Mouse (Mus musculus): ENCODE results near the gene Slc4a1. TPM values are rescaled to one million over a fixed set of nuclear protein-coding genes. Genes with fewer than 3 reads are reported as not detected.

The Slc4a1 gene
- total RNA-seq, 2 experiments from 2014 or later = 26.6 to 64.2 TPM

- DNase-seq = no peak
These were observed 44.1 kb downstream of the Slc4a1 start for GRCm38 (mm10) chr11:102321931-102322330.

- peak; percentile 85 for DNase-seq
These were observed 45.4 kb downstream of the Slc4a1 start for GRCm38 (mm10) chr11:102320686-102321005.

- peak; percentile 93 for DNase-seq
These were observed 45.9 kb downstream of the Slc4a1 start for GRCm38 (mm10) chr11:102319941-102320685.

- peak; percentile 88 for DNase-seq
These were observed 46.6 kb downstream of the Slc4a1 start, which contains the start of gene Ubtf for GRCm38 (mm10) chr11:102319410-102319792. Ubtf (minus strand) TSS chr11:102319742.

GRCm38 (mm10) chr11:102318576-102319409, 47.2 kb downstream of the Slc4a1 start:
- peak; percentile 71 for DNase-seq

GRCm38 (mm10) chr11:102317901-102318575, 48.0 kb downstream of the Slc4a1 start:
- DNase-seq = peak; percentile 87

GRCm38 (mm10) chr11:102317298-102317900, 48.6 kb downstream of the Slc4a1 start:
- DNase-seq = peak; percentile 69

- peak; percentile 96 for DNase-seq
These were observed 49.3 kb downstream of the Slc4a1 start for GRCm38 (mm10) chr11:102316572-102317297.

GRCm38 (mm10) chr11:102315690-102316571, 50.1 kb downstream of the Slc4a1 start:
- DNase-seq = no peak

GRCm38 (mm10) chr11:102314321-102314720, 51.7 kb downstream of the Slc4a1 start:
- DNase-seq = no peak

GRCm38 (mm10) chr11:102312586-102312985, 53.4 kb downstream of the Slc4a1 start:
- DNase-seq = no peak

- no peak for DNase-seq
These were observed 54.0 kb downstream of the Slc4a1 start for GRCm38 (mm10) chr11:102311966-102312365.

GRCm38 (mm10) chr11:102310768-102311695, 55.0 kb downstream of the Slc4a1 start:
- no peak for DNase-seq

- DNase-seq = no peak
These were observed 56.0 kb downstream of the Slc4a1 start for GRCm38 (mm10) chr11:102309821-102310617.

GRCm38 (mm10) chr11:102308979-102309378, 57.0 kb downstream of the Slc4a1 start:
- peak; percentile 99 for DNase-seq

- DNase-seq = no peak
These were observed 57.9 kb downstream of the Slc4a1 start for GRCm38 (mm10) chr11:102308104-102308503.

- no peak for DNase-seq
These were observed 60.6 kb downstream of the Slc4a1 start for GRCm38 (mm10) chr11:102305359-102305758.

GRCm38 (mm10) chr11:102304141-102304540, 61.9 kb downstream of the Slc4a1 start:
- no peak for DNase-seq

- DNase-seq = peak; percentile 75
These were observed 66.2 kb downstream of the Slc4a1 start for GRCm38 (mm10) chr11:102299839-102300238.

Measured in adrenal gland, postnatal 10 days (tissue).